Mouse (Mus musculus) embryonic stem cell, embryonic (primary cell): Measurements from ENCODE around the gene Tex45.

Experiments
- CTCF ChIA-PET, 4 experiments: fragments of 300-600 bp in 2 of 4; fragments of 350-600 bp in 2 of 4; sonication (Branson Sonifier 250); formaldehyde crosslinking; loops; one replicate each; lab custom pipeline; 2022; ENCODE audit warnings: inconsistent platforms in 2 of 4; lab: Charles Lee
- POLR2A ChIA-PET, 4 experiments: fragments of 300-600 bp in 2 of 4; fragments of 350-600 bp in 2 of 4; sonication (Branson Sonifier 250); formaldehyde crosslinking; loops; one replicate each; lab custom pipeline; 2022; ENCODE audit warnings: antibody characterized with exemption in 4 of 4, inconsistent platforms in 1 of 4; lab: Charles Lee

The Tex45 gene

DNA sequence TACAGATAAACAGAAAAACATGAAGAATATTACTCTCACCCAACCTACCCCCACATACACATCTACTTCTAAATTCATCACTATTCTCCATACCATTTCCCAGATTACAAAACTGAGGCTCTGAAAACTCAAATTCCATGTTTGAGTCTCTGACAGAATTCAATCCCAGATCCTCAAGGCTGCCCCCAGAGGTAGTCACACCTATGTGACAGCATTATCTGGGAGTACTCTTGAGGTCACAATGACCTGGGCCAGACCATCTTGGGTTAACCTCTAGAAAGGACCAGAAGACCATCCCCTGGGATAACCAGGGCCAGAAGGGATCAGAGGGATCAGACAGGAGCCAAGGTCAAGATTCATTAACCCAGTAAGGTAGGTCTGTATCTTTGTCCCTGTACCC is at the start of gene Tex45:
Gene Tex45, plus strand, starts transcription at position 301 of the 400 bp plus-strand sequence.
- ChIA-PET CTCF (interaction anchor here in 1 of 4 experiments (0.9 kb wide), 1 partner anchor 206 kb away, joined by 3 read pairs; the partner anchor contains the start of gene Trappc5), POLR2A (interaction anchor here in 1 of 4 experiments (1.0 to 1.2 kb wide), 2 partner anchors 68 to 109 kb away, joined by 3 read pairs; no protein-coding TSS in a partner anchor)

DNA sequence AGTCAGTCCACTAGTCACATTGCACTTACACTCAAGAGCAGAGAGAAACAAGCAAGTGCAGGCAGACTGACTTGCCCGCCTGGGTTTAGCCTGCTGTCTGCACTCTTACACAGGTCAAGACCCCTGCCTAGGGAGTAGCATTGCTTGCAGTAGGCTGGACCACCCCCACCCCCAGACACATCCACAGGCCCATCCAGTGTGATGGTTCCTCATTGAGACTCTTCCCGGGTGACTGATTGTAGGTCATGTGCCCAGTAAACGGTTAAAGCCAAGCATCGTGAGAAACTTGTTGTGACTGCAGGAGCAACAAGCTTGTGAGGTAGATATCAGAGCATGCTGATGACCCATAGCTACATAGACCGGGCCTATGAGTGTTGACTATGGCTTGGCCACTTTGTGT is 49.2 kb upstream of the Tex45 start:
- POLR2A ChIA-PET: interaction anchor here in 3 of 4 experiments (0.6 to 12.8 kb wide), 20 partner anchors 9 to 79 kb away, joined by 3 to 204 read pairs (median 4); partner anchors contain the start of genes Arhgef18 (in 2 of the 3), A430078G23Rik (in 1 of the 3) and Mcoln1 (in 1 of the 3)
- CTCF ChIA-PET: interaction anchor here in 3 of 4 experiments (0.6 to 1.0 kb wide), 3 partner anchors 34 to 573 kb away, joined by 3 to 4 read pairs (median 3); no protein-coding TSS in a partner anchor

DNA sequence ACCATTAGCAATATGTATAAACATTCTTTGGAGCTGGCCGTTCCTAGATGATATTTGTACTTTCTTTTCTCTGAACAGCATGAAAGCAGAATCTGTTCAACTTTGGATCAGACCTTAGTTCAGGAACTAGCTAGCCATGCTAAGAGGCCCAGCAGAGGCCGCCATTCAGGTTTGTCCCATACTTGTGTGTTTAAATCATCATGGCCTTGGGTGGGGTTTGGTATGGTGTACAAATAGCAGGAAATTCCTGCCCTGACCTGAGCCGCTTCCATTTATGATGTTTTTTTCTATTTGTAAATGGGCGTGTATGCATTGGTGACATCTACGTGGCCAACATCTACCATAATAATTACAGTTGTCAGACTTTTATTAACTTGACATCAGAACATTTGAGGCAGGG is 45.4 kb upstream of the Tex45 start:
- ChIA-PET CTCF (interaction anchor here in 1 of 4 experiments (0.7 to 1.7 kb wide), 3 partner anchors 14 to 37 kb away, joined by 3 to 5 read pairs (median 4); no protein-coding TSS in a partner anchor), POLR2A (interaction anchor here in 3 of 4 experiments (0.6 to 12.8 kb wide), 18 partner anchors 8 to 173 kb away, joined by 3 to 204 read pairs (median 10); partner anchors contain the start of genes Arhgef18 (in 3 of the 3) and A430078G23Rik (in 1 of the 3))

DNA sequence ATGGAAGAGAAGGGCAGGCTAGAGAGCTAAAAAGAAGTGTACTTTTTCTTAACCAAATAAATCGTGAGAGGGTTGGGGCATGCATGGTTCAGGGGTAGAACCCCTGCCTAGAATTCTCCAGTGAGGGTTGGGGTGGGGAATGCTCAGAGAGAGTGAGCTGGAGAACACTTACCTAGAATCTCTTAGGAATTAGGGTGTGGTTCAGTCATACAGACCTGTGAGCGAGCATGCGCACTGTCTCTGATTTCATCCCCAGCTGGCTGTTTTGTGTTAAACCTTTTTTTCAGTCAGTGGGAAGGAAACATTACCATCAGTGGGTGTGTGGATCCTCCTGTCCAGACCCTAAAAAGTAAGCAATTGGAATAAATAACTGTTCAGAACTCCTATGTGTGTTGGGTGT is 44.5 kb upstream of the Tex45 start:
- ChIA-PET CTCF (interaction anchor here in 3 of 4 experiments (1.1 to 1.7 kb wide), 3 partner anchors 13 to 24 kb away, joined by 3 to 8 read pairs (median 4); no protein-coding TSS in a partner anchor), POLR2A (interaction anchor here (0.5 to 12.8 kb wide), 19 partner anchors 8 to 249 kb away, joined by 3 to 204 read pairs (median 5); partner anchors contain the start of genes Arhgef18 (in 2 of the 4) and A430078G23Rik (in 1 of the 4))

DNA sequence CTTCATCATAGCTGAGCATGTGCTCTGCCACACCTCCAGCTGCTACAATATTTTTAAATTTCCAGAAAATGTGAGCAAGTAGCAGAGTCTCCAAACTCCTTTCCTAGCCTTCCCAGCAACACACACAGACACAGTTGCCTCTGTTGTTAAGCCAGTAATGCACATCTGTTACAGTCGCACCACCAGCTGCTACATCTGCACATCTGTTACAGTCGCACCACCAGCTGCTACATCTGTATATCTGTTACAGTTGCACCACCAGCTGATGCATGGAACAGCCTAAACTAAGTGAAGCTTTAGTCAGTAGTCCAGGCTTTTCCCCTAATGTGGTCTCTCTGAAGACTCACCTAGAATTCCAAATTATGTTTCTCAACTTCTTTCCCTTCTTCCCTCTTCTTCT is 42.2 kb upstream of the Tex45 start:
- ChIA-PET CTCF (no interaction called here), POLR2A (interaction anchor here in 1 of 4 experiments (3.3 to 12.8 kb wide), 2 partner anchors 10 to 29 kb away, joined by 18 to 204 read pairs; partner anchors contain the start of gene Arhgef18)

DNA sequence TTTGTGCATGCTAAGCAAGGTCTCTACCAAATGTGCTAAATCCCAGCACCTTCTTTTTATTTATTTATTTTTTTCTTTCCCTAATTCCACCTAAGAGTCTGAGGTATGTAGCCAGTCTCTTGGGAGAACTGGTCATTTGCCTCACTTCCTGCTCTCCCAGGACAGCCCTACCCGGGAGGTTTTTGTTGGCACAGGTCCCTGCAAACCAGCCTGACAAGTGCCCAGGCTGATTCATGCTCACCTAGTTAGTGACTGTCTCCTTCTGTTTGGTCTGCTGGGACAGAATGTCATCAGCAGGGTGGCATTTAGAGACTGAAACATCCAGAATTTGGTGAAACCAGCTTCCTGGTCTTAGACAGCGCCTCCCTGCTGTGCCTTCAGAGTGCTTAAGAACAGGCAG is 40.7 kb upstream of the Tex45 start:
- CTCF ChIA-PET: no interaction called here

DNA sequence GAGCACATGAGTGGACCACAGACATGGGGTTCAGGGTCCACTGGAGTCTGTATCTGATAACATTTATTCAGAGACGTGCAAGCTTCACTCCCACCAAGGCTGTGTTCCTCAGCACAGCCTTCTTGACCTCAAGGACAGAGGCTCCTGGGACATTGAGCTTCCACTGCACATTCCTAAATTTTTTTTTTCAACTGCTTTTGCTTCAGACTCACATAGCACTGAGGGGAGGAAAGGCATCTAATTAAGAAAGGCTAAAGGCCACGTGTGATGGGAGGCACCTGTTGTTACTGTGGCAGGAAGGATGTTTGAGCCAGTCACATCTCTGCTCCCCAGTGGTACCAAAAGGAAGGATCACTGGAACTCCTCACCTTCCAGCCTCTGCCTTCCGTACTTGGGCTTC is 39.5 kb upstream of the Tex45 start:
- CTCF ChIA-PET: interaction anchor here in 1 of 4 experiments (0.7 kb wide), 1 partner anchor 43 kb away, joined by 4 read pairs; no protein-coding TSS in a partner anchor
- POLR2A ChIA-PET: interaction anchor here in 3 of 4 experiments (0.7 to 1.9 kb wide), 5 partner anchors 11 to 46 kb away, joined by 3 to 13 read pairs (median 5); no protein-coding TSS in a partner anchor

More for the DNA sequence above, 40.7 kb upstream of the Tex45 start:
- POLR2A ChIA-PET: interaction anchor here in 2 of 4 experiments (0.8 to 1.0 kb wide), 2 partner anchors 9 to 42 kb away, joined by 3 to 6 read pairs; no protein-coding TSS in a partner anchor

DNA sequence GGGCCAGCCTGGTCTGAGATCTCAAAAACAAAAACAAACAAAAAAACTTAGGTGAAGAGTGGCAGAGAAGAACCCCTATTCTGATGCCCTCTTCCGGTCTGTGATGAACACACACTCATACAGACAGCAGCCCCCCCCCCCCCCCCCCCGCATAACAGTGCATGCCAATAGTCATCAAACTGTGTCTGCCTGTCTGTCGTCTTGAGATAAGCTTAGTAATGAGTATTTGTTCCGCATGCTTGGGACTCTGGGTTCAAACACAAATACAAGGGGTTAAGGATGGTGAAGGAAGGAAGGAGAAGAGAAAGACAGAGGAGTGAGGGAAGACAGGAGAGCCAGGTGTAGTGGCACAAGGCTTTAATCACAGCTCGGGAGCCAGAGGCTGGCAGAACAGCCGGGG is 34.2 kb upstream of the Tex45 start:
- POLR2A ChIA-PET: interaction anchor here in 2 of 4 experiments (0.6 to 6.5 kb wide), 9 partner anchors 10 to 82 kb away, joined by 3 to 32 read pairs (median 3); partner anchors contain the start of gene Arhgef18 (in 1 of the 2)
- CTCF ChIA-PET: interaction anchor here in 2 of 4 experiments (0.8 to 1.5 kb wide), 6 partner anchors 10 to 236 kb away, joined by 3 to 6 read pairs (median 3); partner anchors contain the start of gene Fcor (in 1 of the 2)

DNA sequence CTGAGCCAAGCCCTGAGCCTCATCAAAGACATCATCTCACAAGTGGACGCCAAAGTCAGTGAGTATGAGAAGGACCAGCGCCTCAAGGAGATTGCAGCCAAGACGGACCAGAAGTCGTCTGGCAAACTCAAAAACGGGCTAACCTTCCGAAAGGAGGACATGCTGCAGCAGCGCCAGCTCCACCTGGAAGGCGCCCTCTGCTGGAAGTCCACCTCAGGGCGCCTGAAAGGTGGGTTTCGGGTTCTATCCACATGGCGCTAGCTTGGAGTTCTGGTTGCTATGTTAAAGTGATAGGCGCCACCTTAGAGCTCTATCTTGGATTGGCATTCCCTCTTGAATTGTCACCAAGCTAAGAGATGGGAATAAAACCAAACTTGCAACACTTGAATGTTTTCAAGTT is 31.2 kb upstream of the Tex45 start:
- ChIA-PET CTCF (interaction anchor here (0.6 to 4.2 kb wide), 49 partner anchors 9 to 866 kb away, joined by 3 to 37 read pairs (median 4); partner anchors contain the start of genes Pex11g (in 1 of the 4) and Trappc5 (in 1 of the 4)), POLR2A (interaction anchor here in 3 of 4 experiments (0.5 to 6.5 kb wide), 20 partner anchors 9 to 158 kb away, joined by 3 to 32 read pairs (median 3); no protein-coding TSS in a partner anchor)

DNA sequence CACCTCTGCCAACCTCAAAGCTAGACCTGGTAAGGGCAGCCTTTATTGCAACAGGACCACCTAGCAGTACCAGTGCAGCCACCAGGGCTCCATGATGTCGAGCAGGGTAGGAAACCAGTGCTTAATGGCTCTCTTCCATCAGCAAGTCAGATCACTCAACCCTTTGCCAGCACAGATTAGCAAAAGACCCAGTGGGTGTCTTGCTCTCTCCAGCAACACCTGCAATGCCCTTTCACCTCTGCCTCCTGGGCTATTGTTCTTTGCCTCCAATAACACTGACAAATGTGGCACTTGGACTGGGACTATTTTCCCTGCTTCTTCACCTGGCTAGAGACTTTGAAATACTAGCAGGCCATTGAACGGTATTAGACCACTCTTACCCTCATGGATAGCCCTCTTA is 21.4 kb upstream of the Tex45 start:
- ChIA-PET CTCF (interaction anchor here in 2 of 4 experiments (0.7 to 4.7 kb wide), 6 partner anchors 10 to 101 kb away, joined by 3 to 37 read pairs (median 3); no protein-coding TSS in a partner anchor), POLR2A (interaction anchor here in 3 of 4 experiments (0.7 to 3.0 kb wide), 9 partner anchors 10 to 96 kb away, joined by 3 to 16 read pairs (median 3); no protein-coding TSS in a partner anchor)

DNA sequence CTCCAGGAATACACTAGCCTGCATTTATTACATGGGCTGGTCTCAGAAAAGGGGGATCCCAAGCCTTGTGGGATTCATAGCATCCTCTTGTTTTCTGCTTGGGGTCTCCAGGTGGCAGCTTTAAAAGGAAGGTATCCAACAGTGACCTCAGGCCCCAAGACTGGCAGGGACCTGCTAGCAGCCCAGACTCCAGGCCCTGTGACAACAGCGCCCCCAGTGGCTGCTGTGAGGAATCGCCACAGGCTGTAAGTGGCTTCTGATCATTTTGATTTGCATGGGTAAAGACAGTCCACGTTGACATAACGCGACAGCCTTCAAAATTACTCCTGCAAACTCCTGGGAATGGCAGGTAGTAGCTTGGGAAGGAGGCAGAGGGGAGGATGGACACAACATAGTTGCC is 20.0 kb upstream of the Tex45 start:
- CTCF ChIA-PET: interaction anchor here (0.5 to 4.7 kb wide), 31 partner anchors 8 to 226 kb away, joined by 3 to 37 read pairs (median 4); partner anchors contain the start of genes Zfp358 (in 2 of the 4), Fcor (in 1 of the 4) and Trappc5 (in 1 of the 4)
- POLR2A ChIA-PET: interaction anchor here in 3 of 4 experiments (0.9 to 3.1 kb wide), 8 partner anchors 9 to 18 kb away, joined by 3 to 16 read pairs (median 6); partner anchors contain the start of gene Pex11g (in 1 of the 3)

DNA sequence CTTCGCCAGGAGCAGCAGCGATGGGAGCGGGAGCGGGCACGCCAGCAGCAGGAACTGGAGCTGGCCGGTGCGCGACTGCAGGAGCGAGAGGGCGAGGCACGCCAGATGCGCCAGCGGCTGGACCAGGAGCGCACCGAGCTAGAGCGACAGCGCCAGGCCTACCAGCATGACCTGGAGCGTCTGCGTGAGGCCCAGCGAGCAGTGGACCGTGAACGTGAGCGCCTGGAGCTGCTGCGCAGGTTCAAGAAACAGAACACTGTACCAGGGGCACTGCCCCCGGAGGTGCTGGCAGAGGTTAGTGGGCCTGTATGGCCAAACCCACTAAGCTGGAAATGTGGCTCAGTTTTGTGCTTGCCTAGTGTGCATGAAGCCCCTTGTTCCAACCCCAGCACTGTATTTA is 18.7 kb upstream of the Tex45 start:
- ChIA-PET CTCF (interaction anchor here in 3 of 4 experiments (0.6 to 4.7 kb wide), 15 partner anchors 9 to 220 kb away, joined by 3 to 37 read pairs (median 4); partner anchors contain the start of gene Fcor (in 1 of the 3)), POLR2A (interaction anchor here (0.9 to 3.1 kb wide), 15 partner anchors 8 to 65 kb away, joined by 3 to 16 read pairs (median 4); partner anchors contain the start of genes Mcoln1 (in 1 of the 4) and Pex11g (in 1 of the 4))

DNA sequence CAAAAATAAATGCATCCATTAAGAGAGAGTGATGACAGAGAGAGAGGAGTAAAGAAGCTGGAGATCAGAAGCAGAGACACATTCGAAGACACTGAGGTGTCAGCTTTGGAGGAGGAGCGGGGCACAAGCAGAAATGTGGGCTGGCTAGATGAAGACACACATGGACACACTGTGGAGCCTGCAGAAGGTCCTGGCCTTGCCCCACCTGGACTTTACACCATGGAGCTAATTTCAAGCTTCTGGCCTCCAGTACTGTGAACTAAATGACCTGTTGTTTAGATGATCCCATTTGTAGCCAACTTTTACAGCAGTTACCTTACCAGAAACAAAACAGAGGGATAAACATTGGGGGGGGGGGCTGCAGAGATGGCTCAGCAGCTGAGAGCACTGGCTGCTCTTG is 7.4 kb upstream of the Tex45 start:
- ChIA-PET CTCF (interaction anchor here (0.5 to 6.8 kb wide), 8 partner anchors 13 to 493 kb away, joined by 3 to 43 read pairs (median 4); partner anchors contain the start of gene Fcor (in 1 of the 4)), POLR2A (interaction anchor here in 2 of 4 experiments (0.5 to 2.0 kb wide), 5 partner anchors 7 to 97 kb away, joined by 3 to 7 read pairs (median 5); no protein-coding TSS in a partner anchor)

DNA sequence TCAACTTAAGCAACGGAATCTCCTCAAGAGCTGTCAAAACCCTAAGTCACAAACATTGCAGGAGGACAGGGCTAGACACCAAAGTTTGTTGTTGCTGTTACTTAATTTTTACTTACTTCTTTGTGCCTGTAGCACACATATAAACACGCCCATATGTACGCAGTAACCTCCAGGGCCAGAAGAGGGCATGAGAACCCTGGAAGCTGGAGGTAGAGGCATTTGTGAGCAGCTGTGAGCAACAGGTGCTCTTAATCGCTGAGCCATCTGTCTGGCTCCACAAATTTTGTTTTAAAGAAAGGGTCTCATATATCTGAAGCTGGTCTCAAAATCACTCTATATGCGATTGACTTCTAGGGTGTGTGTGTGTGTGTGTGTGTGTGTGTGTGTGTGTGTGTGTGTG is 6.4 kb upstream of the Tex45 start:
- ChIA-PET CTCF (interaction anchor here in 3 of 4 experiments (0.6 to 6.8 kb wide), 17 partner anchors 8 to 492 kb away, joined by 3 to 43 read pairs (median 4); partner anchors contain the start of genes Fcor (in 2 of the 3) and Trappc5 (in 2 of the 3)), POLR2A (interaction anchor here in 3 of 4 experiments (0.6 to 2.0 kb wide), 10 partner anchors 9 to 245 kb away, joined by 3 to 10 read pairs (median 4); partner anchors contain the start of genes Mcoln1 (in 1 of the 3) and Trappc5 (in 1 of the 3))

DNA sequence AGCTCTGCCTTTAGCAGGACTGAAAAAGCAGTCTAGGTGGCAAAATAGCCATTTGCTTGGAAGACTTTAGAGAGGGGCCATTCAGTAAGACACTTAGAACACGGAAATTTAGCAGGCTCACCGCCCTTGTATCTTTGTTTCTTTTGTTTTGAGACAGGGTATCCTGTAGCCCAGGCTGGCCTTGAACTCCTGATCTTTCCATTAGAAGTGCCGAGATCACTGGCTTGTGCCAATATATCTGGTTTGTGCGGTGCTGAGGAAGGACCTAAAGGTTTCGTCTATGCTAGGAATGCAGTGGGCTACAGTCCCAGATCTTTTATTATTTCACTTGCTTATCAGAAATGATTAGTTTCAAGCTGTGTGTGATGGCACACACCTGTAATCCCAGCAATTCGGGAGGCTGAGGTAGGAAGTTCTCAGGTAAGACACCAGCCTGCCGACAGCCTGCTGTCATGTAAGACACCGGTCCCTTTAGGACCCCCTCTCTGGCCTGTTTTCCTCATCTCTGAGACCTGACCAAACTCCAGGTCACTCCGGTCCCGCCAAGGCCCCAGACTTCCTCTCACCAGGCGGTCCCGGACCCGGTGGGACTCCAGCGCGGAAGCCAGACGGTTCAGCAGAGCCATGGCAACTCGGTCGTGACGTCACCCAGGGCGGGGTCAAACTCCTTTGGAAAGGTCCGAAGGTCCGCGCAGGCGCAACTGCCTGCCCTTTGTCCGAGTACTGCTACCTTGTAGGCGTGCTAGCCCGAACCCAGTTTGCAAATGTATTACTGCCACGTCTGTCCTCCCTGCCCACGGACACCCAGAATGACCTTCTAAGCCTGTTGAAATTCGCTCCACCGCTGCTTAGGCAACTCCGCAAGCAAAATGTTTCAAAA is 3.4 kb upstream of the Tex45 start, which contains the start of gene Pex11g:
Gene Pex11g, minus strand, starts transcription at position 675 of the 880 bp plus-strand sequence.
- CTCF ChIA-PET: interaction anchor here in 3 of 4 experiments (0.6 to 6.8 kb wide), 12 partner anchors 28 to 786 kb away, joined by 3 to 43 read pairs (median 6); partner anchors contain the start of genes Fcor (in 2 of the 3), Snapc2 (in 1 of the 3) and Trappc5 (in 1 of the 3)
- POLR2A ChIA-PET: interaction anchor here (0.6 to 2.8 kb wide), 32 partner anchors 9 to 792 kb away, joined by 3 to 17 read pairs (median 4); partner anchors contain the start of genes Ctxn1 (in 1 of the 4), Fcor (in 1 of the 4), Mcoln1 (in 1 of the 4) and Pnpla6 (in 1 of the 4)
